Mouse (Mus musculus): ENCODE results near the gene Cntn1. TPM values are rescaled to one million over a fixed set of nuclear protein-coding genes. Genes with fewer than 3 reads are reported as not detected.

The Cntn1 gene
- 0.05 TPM for polyA plus RNA-seq (2017; shearing (Covaris generic))

DNA sequence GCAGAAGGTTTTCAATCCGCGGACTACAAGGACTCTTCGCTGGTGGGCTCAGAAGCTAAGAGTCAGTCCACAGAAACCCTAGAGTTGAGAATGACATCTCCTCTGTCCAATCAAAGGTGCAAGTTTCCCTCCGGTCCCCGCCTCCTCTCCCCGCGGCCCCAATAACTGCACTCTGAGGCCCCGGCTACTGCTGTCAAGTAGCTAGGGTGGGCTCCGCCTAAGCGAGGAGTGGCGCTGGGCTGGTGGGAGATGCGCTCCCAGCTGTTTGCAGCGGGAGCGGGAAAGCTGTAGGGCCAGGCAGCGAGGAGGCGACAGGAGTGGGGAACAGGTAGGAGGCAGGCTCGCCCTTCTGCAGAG, at the start of gene Cntn1:
TSS of gene Cntn1 (plus strand) at position 170 of the 357 bp plus-strand sequence.

Other genes starting within 250 kb of the Cntn1 start
- gene Smgc, start 212.9 kb upstream of the Cntn1 start, polyA plus RNA-seq (2017; shearing (Covaris generic)) = not detected

All from CD4-positive, CD25-positive, alpha-beta regulatory T cell, adult 9 weeks (primary cell).